23 mouse cellular contexts compared by ENCODE assay signal in genomic region chr12:90158131-90158772, GRCm38 (mm10).
"Had no signal": no experiment of that assay in that cellular context is flagged by ENCODE, and none has a peak within 500 bp of the region (broad histone marks: within the 10 kb centered on the region; RNA-seq: fewer than 3 reads in every experiment).

No protein-coding gene starts in this region.

- H3K4me2 ChIP-seq: heart, embryonic 13.5 days; heart, embryonic 15.5 days; hindbrain, embryonic 13.5 days; hindbrain, embryonic 15.5 days; limb, embryonic 13.5 days; limb, embryonic 15.5 days; liver, embryonic 12.5 days had no signal

- H3K27ac ChIP-seq: heart, embryonic 10.5 days; heart, embryonic 13.5 days; heart, embryonic 15.5 days; hindbrain, embryonic 13.5 days; hindbrain, embryonic 15.5 days; hindbrain, postnatal 0 days; limb, embryonic 13.5 days; limb, embryonic 15.5 days; liver, embryonic 12.5 days; liver, embryonic 14.5 days had no signal

- H3K4me3 ChIP-seq: heart, embryonic 10.5 days; heart, embryonic 13.5 days; heart, embryonic 15.5 days; hindbrain, embryonic 13.5 days; hindbrain, embryonic 15.5 days; limb, embryonic 13.5 days; limb, embryonic 15.5 days; liver, embryonic 12.5 days had no signal

- H3K4me1 ChIP-seq: heart, embryonic 10.5 days; heart, embryonic 13.5 days; heart, embryonic 15.5 days; hindbrain, embryonic 13.5 days; hindbrain, embryonic 15.5 days; limb, embryonic 13.5 days; limb, embryonic 15.5 days; liver, embryonic 12.5 days had no signal

- ATAC-seq: forebrain, postnatal 0 days; hindbrain, postnatal 0 days; intestine, embryonic 16.5 days; liver, embryonic 12.5 days had no signal

- H3K36me3 ChIP-seq: heart, embryonic 10.5 days; heart, embryonic 13.5 days; heart, embryonic 15.5 days; hindbrain, embryonic 13.5 days; hindbrain, embryonic 15.5 days; limb, embryonic 13.5 days; limb, embryonic 15.5 days; liver, embryonic 12.5 days had no signal

- DNase-seq: forebrain, postnatal 0 days; gastrocnemius, postnatal 14 days; gastrocnemius, postnatal 36 days; heart, adult 18-20 months; heart, postnatal 14 days; heart, postnatal 36 days; kidney, adult 11 months; kidney, adult 2 months; kidney, postnatal 14 days; layer of hippocampus, adult 9-11 months; layer of hippocampus, postnatal 36 days; left cerebral cortex, postnatal 4 days had no signal

- H3K9ac ChIP-seq: forebrain, postnatal 0 days; heart, embryonic 13.5 days; heart, embryonic 15.5 days; hindbrain, embryonic 13.5 days; hindbrain, embryonic 15.5 days; limb, embryonic 13.5 days; limb, embryonic 15.5 days; liver, embryonic 12.5 days; liver, embryonic 14.5 days had no signal

- H3K9me3 ChIP-seq: heart, embryonic 10.5 days; heart, embryonic 13.5 days; heart, embryonic 15.5 days; hindbrain, embryonic 13.5 days; hindbrain, embryonic 15.5 days; limb, embryonic 13.5 days; limb, embryonic 15.5 days; liver, embryonic 12.5 days had no signal

- H3K27me3 ChIP-seq: heart, embryonic 13.5 days; heart, embryonic 15.5 days; hindbrain, embryonic 13.5 days; hindbrain, embryonic 15.5 days; limb, embryonic 13.5 days; limb, embryonic 15.5 days; liver, embryonic 12.5 days had no signal
